Mouse (Mus musculus): ENCODE measurements around the gene Mpl.
A peak's percentile ranks its signal among the peaks of the same experiment; 100 is the strongest.

Mpl gene

DNA sequence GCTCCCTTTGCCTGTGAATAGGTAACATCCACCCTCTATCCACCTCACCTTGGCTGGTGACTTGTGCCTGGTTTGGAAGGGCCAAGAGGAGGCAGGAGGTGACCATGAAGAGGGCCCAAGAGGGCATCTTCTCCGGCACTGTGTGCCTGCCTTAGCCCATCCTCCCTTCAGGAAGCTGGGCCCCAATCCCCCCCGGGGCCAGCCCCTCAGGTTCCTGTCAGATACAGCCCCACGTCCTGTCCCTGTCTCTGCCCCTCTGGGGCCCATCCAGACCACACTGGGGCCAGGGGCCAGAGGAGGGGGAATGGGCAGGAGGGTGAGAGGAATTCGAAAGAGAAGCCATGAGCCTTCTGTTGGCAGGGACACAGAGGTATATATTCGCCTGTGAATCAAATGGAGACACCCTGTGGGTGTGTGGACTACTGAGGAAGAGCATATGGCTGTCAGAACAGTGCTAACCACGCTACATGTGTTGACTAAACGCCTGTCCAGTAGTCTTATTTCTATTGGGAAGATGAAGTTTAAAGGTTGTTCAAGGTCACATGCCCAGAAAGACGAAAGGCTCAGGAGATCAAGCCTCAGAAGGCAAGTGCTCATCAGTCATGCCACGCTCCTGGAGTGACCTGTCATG, at the start of gene Mpl:
Gene Mpl, minus strand, starts transcription at position 169 of the 631 bp plus-strand sequence.
- DNase-seq = no peak

DNA sequence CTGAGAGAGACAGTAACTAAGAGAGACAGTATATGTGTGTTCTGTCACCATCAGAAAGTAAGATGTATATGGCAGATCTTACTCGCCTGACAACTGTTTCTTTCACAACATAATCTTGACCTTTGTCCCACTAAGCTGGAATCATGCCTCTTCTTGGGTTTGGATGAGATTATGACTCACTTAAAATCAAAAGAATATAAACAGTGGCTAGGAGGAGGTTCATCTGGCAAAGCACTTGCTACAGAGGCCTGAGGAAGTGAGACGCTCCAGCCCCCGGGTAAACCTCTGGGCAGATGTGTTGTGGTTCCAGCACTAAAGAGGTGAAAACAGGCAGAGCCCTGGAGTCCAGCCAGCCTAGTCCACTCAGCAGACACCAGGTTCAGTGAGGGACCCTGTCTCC, 48.2 kb upstream of the Mpl start:
- no peak for DNase-seq

DNA sequence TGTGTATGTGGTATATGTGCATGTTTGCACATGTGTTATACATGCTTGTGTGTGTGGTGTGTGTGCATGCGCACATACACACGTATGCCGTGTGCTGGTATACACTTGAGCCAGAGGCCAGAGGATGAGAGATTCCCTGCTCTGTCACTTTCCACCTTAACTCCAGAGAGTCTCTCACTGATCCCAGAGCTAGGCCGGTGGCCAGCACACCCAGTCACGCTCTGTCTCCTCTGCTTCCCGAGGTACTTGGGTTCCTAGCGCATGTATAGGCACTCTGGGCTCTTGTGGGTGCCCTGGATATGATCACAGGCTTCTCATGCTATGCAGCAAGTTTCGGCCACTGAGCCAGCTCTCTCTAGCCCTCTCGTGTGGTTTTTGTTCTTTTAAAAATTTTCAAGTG, 43.5 kb upstream of the Mpl start:
- no peak for DNase-seq

DNA sequence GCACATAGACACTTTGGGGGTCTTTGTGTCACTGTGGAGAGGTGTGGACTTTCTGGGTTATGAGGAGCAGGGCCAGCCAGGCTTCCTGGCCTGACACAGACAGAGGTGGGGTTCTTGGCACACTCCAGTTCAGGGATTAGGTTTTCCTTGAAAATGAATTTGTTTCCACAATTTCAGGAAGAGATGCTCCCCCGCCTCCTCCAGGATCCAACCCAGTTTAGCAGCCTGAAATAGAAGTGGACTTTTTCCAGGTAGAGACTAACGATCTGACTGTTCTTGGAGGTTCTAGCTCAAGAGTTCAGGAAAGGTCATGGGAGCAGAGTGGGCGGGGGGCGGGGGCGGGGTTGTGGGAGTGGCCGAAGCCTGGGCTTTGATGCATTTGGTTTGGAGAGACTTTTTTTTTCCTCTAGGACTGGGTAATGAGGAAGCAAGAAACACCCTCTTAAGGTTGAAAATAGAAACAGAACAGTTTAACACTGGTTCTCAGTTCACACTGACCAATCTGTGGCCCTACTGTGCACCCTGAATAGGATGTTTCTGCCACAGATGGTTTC, 42.9 kb upstream of the Mpl start:
- DNase-seq = no peak

DNA sequence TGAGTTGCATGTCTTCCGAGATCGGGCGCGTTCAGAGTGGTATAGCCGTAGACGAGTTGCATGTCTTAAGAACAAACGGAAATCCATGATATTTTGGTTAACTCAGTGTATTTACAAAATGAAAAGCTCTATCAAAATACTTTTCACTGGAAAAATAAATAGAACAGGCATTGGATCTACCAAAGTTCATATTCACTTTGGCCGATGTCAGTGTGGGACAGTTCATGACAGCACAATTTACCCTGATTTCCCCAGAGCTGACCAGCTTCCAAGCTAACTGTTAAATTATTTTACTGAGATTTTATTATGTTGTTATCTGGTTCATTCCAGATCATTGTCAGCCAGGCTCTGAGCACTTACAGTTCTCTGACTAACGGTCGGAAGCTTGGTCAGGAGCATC, 33.1 kb upstream of the Mpl start:
- no peak for DNase-seq

DNA sequence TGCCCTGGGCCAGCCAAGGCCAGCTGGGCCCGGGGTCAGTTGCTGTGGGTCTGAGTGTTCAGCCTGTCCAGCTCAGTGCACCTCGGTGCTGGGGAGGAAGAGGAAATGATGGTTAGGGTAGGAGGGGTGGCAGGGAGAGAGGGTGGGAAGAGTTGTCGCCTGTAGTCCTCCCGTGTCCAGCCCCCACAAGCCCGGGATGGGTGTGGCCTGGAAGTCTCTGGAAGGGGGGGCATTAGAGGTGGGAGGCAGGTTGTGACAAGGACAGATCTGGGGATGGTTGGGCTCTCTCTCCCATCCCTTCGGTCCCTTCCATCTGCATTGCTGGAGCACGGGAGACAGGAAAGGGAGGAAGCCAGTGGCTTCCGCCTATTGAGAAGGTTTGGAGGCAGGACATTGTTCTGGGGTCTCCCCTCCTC, 32.4 kb upstream of the Mpl start, which contains the start of gene Tie1:
Gene Tie1, minus strand, starts transcription at position 345 of the 416 bp plus-strand sequence.
- DNase-seq = no peak

DNA sequence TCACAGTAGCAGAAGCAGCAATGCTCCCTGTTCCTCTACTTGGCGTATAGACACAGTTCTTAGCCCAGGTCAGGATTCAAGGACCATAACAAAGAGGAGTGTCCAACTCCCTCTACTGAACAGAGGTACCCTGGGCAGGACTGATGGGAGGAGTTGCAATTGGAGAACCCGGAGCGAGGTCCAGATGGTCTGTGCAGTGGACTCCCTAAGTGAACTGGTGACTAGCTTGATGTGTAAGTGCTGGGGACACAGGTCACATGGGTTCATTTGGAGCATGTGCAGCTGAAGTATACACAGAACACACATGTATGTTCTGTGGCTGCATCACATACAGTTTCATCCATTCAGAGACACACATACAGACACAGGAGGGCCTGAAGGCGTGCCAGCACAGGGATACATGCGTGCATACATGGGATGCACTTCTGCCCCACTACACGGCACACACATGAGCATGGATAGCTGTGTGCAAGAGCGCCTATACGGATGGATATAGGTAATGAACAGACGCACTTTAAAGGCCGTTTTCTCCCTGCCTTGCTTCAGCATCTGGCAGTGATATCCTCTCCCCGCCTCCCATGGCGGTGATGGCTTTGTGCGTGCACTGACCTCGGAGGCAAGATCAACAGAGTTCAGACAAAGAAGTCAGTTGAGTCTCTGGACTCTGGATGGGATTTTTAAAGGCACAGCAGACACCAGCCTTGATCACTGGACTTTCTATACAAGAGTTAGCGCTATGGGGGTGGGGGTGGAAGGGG, 19.6 kb upstream of the Mpl start:
- no peak for DNase-seq

DNA sequence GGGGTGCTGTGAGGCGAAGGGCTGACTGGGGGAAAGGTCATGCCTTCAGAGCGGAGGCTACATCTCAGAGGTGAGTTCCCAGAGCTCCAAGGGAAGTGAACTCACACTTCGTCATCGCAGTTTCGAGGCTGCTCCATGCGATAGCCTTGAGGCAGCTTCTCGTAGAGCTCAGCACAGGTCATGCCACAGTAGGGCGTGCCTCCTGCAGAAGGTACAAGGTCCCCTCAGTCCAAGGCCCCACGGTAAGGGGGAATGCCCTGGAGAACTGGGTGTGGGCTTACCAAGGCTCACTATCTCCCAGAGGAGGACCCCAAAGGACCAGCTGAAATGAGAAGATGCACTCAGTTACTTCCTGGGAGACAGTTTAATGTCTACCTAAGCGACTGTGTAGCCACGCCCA, 15.4 kb upstream of the Mpl start:
- no peak for DNase-seq

DNA sequence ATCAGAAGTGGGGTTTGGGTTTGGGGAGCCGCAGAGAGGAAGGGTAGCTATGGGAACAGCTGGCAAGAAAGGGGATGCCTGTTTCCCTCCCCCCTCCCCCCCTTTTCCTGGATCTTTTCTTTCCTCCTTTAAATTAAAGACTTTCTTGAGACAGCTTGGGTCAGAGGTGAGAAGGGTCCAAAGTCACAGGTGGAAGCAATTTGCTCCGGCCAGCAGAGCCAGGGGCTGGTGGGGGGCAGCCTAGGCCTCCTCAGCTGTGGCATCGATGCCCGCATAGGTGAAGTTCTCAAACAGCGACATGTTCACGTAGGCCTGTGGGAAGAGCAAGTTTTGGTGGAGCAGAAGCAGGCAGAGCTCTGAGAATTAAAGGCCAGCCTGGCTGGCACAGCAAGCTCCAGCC, 14.0 kb upstream of the Mpl start:
- no peak for DNase-seq

DNA sequence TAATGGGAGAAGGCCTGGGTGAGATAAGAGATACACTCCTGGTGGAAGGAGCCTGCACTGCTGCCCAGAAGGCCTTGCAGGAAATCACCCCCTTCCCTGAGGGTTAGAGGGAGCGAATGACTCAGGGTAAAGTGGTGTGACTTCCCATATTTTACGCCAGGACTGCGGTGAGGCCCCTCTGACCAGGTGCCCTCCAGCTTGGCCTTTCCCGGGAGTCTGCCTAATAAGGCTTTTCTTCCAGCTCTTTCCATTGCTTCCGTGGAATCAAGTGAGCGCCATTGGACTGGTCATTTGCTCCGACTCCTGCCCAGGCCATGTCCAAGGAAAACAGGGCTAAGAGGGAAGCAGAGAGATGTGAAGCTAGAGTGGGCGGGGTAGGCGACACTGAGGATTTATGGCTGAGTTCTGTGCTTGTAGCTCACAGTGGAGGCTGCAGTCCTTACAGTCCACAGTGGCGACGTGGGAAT, 8.4 kb upstream of the Mpl start:
- no peak for DNase-seq

DNA sequence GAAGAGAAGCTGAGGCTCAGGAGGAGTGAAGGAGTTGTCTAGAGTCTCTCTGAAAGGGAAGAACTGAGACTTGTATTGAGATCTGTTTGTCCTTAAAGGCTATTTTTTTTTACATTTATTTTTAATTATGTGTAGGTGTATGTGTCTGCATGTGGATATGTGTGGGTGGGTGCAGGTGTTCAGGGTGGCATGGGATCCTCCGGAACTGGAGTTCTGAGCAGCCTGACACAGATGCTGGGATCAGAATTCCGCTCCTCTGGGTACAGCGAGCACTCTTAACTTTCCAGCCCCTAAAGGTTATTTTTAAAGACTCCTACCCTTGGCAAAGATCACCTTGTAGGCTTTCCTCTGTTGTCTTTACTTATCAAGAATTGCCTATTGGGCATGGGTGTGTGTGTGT, 7.6 kb upstream of the Mpl start:
- DNase-seq = no peak

DNA sequence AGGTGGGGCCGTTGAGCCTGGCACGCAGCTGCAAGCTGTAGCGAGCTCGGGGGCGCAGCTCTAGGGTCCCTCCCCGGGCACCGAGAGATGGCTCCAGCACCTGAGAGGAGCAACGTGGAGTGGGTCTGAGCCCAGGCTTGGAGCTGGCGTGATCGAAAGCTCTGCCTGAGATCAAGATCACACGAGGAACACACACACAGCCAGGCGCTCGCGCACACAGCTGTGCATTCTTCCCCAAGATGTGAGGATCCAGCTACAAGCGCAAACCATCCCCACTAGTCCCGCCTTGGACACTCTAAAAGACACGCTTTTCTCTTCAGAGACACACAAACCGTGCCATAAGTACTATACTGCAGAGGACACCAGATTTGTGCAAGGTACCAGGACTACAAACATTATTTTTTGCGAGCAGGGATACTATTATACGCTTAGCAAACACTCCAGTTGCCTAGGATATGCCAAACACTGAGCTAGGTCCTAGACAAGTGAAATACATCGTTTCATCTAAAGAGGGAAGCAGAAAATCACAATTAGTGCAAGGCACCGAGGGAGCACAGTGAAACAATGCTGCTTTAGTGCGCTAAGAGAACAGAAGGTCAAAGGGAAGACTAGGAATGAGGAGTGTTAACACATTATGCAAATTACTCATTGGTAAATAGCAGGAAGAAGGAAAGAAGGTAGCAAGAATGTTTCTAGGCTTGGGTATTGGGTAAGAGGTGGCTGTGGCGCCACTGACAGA, 10.7 kb downstream of the Mpl start:
- DNase-seq = no peak

DNA sequence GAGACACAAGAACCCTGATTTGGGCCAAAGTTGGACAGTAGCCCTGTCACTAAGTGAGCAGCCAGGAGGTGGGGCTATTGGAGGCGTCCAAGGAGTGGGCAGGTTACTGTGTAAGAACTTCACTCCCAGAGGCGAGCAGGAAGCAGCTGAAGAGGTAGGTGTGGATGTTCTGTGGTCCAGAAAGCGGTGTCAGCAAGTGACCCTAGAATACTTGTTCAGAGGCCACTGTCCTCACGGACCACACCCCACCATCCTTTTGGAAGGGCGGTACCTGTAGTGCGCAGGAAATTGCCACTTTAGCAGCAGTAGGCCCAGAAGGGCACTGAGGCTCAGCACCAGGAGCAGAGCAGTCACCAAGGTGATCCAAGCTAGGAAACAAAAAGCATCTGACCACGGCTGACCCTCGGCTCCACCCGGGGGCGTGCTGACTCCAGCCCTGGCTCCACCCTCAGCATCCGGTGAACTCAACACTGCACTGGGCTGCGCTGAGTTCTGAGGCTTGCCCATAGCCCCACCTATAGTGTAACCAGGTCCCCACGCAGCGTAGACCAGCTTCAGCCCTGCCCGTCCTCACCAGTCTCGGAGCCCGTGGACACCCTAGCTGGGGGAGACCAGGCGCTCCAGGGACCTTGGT, 11.4 kb downstream of the Mpl start:
- DNase-seq = no peak

DNA sequence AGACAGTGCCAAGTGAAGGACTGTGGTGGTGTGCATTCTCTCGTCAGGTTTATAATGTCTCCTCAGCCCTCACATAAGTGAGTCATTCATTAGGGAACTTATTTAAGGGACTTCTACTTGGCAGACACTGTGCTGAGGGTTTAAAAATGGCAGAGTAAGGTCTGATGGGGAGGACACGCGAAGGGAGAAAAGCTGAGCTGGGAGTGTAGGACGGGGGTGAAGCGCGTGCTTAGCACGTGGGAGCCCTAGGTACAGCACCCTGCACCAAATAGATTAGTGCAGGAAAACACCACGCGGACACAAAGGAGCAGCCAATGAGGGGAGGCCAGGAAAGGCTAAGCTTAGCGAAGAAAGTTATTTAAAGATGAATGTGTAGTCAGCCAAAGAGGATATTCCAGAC, 12.2 kb downstream of the Mpl start:
- no peak for DNase-seq

DNA sequence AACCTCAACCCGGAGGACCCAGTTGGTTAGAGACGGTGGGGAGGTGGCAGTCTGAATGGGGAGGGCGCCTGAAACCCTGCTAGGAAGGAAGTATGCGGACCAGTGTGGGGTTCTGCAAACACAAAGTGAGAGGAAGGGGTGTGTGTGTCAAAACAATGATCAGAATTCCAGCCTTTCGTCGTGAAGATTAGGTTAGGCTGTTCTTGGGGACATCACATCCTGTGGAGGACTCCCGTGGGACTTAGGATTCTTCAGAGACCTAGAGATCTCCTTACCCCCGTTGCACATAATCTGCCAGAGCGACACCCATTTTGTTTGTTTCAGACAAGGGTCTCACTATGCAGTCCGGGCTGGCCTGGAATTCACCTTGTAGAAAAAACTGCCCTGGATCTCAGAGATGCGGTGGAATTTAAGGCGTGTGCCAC, 19.5 kb downstream of the Mpl start:
- peak; percentile 66 for DNase-seq

DNA sequence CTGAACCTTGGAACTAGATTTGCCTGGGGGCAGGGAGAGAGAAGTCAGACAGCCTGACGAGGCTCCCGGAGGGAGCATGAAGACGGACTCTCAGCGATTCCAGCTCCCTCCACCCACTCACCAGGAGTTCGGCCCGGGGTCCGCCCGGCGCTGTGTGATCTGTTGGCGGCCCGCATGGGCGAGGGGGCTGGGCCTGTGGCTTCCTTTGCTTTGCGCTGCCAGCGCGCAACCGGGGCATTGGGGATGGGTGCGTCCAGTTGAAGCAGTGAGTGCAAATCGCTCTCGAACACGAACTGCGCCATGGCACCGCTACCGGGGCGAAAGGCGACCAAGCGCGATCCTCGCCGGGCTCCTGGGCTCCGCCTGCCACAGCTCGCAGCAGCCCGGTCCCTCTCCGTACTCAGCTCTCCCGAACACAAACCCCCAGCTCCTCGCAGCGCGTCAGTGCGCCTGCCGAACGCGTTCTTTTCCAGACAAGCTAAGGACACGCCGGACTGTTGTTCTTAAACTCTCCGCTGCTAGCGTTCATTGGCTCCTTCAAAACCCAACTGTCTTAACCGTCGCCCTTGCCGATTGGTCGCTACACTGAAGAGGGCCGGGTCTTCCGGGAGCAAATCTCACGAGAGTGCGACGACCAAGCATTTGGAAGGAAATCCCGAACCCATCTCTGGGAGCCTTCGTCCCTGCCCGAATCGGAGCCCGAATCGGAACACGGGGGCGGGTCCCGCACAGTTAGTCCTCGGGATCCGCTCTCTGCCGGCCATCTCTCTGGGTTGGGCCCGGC, 20.3 kb downstream of the Mpl start, which contains the start of gene Cdc20:
Gene Cdc20, minus strand, starts transcription at position 533 of the 784 bp plus-strand sequence.
- DNase-seq = peak; percentile 90

DNA sequence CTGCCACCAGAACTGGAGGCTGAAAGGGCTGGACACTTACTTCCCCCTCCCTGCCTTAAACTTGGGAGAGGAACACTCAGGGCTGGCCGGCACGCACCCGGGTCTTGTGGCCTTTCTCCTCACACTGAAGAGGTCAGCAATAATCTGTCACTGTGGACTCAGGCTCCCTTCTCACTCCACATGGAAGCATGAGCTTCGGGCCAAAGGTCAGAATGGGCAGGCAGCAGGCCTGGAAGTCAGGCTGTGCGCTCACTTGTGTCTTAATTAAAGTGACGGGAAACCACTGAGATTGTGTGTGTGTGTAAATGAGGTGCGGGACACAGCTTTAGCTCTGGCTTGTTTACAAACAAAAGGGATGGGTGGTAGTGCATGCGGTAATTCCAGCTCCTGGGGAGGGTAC, 25.0 kb downstream of the Mpl start:
- no peak for DNase-seq

DNA sequence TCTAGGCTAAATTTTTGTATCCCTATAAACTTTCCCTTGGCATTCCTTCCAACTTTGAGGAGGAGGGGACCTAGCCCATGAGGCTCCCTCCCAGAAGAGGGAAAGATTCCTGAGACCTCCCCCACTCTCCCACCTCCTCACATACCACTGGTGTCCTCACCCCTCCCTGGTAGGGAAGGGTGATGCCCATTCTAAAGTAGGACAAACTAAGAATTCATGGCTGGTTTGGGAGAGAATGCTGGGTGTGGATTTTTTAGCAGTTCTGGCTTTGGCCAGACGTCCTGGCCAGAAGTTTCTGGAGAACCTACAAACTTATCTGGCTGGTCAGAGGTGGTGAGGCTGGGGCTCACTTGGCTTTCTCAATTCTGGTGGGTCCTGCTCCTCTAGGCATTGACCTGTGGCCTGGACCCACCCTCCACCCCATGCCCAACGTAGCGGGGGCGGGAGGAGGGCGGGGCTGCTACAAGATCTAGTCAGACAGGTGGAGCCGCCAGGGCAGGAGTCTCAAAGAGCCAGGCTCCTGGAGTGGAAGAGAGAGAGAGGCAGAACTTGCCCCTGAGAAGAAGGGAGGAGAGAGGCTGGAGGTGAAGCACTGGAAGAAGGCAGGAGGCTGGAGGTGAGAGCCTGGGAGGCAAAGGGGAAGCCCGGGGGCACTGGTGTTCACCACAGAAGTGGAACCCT, 28.0 kb downstream of the Mpl start:
- DNase-seq = no peak

DNA sequence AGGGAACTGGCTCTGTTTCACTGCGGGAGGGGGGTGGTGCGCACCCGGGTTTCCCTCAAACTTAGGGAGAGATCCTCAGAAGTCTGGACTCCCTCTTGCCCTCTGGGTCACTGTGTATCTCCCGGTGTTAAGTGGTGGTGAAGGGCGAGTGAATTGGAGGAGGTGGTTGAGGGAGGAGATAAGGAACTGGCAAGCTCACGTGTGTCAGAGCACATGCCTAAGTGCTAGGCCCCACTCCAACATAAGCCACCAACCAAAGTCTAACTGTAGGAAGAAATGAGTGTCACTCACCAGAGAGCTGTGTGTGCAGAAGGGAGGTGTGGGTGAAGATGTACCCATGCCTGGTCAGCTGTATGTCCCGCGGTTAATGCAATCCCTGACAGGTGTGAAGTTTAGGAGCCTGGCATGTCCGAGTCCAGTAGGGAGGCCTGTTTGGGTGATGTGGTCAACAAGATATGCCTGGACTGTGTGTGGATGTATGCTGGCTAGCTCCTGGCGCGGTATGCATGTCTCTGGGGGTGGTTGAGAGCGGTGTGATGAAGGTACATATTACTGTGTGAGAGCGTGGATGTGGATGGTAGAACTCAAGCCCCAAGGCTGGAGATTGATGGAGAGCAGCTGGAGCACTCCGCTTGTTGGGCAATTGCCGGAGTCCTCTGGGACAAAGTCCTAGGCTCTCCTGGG, 28.6 kb downstream of the Mpl start:
- DNase-seq = no peak

DNA sequence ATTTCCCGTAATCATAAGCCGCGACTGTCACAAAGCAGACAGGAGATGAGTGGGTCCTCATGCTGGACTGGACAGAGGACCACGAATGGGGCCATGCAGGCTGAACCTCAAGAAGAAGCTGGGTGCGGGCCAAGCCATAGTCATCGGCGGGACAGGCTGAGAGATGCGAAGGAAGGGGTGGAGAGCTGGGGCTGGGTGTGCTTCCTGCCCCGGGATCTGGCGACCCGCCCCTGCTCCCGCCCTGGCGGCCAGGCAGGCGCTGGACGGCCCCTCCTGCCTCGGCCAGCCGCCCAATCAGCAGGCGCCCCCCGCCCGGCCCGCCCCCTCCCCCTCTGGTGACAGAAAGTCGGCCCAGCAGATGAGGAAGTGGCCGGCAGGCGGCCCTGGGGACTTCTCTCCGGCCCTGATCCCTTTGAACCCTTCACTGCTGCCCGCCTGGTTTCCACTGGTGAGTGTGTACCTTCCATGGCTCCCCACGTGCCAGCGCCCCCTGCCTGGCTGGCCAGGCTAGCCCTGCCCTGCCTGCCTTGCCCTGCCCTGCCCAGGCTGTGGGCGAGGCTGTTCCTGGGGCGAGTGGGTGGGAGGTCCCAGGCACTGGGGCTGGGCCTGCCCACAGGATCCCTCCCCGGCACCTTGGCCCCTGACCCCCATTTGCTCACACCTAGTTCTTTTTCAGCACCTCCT, 29.4 kb downstream of the Mpl start, which contains the start of gene Elovl1:
Gene Elovl1, plus strand, starts transcription at position 326 of the 684 bp plus-strand sequence.
- DNase-seq = peak; percentile 80
